Mouse (Mus musculus) erythroblast, embryonic 14.5 days (primary cell): Measurements from ENCODE around the gene Rpl19. TPM values are rescaled to one million over a fixed set of nuclear protein-coding genes. Genes with fewer than 3 reads are reported as not detected.

Source experiments
- H3K27me3 ChIP-seq: 2 replicates; pipeline ENCODE4 v1.6.1; 2012; ENCODE audit warnings: inconsistent platforms; ENCODE audit not compliant: control insufficient read depth
- H3K36me3 ChIP-seq: 2 replicates; pipeline ENCODE4 v1.6.1; 2012; ENCODE audit warnings: mild to moderate bottlenecking, inconsistent platforms; ENCODE audit not compliant: control insufficient read depth
- H3K4me1 ChIP-seq: 2 replicates; pipeline ENCODE4 v1.6.1; 2012; ENCODE audit warnings: inconsistent platforms; ENCODE audit not compliant: control insufficient read depth
- H3K4me3 ChIP-seq: replicated peaks from 2 replicates; pipeline ENCODE3; 2012; ENCODE audit warnings: moderate library complexity, mild to moderate bottlenecking, inconsistent platforms
- H3K9me3 ChIP-seq: 2 replicates; pipeline ENCODE4 v1.6.1; 2012; ENCODE audit warnings: low read length, inconsistent platforms, mixed read lengths; ENCODE audit not compliant: control insufficient read depth
- GATA1 ChIP-seq: IDR thresholded peaks from 2 replicates; pipeline ENCODE4 v1.6.1; 2012; ENCODE audit warnings: low read length, inconsistent platforms, mixed read lengths
- TAL1 ChIP-seq: IDR thresholded peaks from 3 replicates; pipeline ENCODE4 v1.6.1; 2012; ENCODE audit warnings: low read length, inconsistent platforms, mixed read lengths
- polyA plus RNA-seq: library from polyadenylated mRNA; stranded (reverse); fragments of >175 nt; gene quantifications from 2 replicates; pipeline ENCODE4 v1.2.3, GENCODE M21; 2012

Gene Rpl19
- 204 and 241 TPM in 2 replicates for polyA plus RNA-seq

DNA sequence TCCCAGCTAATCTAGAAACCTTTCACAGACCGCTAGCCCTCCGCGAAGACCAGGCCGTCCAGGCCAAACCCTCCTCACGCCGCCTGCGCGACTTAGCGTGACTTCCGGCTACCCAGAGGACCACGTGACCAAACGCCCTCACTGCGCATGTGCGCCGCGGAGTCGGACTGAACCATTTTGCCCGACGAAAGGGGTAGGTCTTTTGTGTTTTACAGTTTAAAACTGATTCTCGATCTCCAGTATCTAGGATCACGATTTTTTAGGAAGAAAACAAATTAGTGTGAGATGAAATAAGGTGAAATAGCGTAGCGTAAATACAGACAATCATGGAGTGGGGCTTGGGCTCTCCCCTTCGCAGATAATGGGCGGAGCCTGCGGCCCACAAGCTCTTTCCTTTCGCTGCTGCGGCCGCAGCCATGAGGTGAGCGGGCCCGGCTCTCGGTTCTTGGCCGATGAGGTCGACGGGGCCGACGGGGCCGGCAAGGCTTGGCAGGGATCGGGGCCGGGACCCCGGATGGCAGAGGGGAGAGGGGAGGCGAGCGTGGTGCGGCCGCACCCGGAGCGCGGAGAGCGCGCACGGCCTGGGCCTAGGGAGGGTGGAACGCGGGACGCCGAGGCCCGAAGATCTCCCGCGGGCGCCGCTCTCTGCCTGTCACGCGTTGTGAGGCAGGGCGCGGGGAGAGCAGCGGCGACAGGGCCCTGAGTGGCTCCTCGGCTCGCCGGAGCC is at the start of gene Rpl19:
TSS of gene Rpl19 (plus strand) at position 141 of the 727 bp plus-strand sequence.
- Histone ChIP-seq H3K27me3 (peaks cover 20% of the 10 kb centered on the region), H3K9me3 (no peaks in the 10 kb centered on the region), H3K36me3 (peaks cover 38% of the 10 kb centered on the region), H3K4me3 (peak within 1 kb of the TSS; percentile 89), H3K4me1 (peaks cover 40% of the 10 kb centered on the region)
- TF ChIP-seq GATA1 (no peak), TAL1 (no peak)

DNA sequence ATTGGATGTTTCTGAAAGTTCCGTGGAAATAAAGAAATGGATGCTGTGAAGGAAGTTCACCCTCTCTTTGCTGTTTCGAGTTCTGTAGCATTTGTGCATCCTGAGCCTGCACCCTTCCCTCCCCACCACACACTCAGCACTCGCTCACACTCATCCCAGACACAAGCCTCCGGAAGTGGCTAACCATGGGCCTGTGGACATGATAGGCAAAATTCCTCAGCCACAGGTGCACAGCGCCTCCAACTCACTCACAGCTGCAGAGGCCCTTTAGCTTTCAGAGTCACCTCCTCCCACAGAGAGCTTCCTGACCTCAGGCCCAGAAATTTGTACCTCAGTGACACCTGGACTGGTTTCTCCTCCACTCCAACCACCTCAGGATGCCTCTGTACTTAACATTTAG is 48.7 kb upstream of the Rpl19 start:
- TF ChIP-seq GATA1, result no peak
- TF ChIP-seq TAL1, result no peak
- no peaks in the 10 kb centered on the region for H3K36me3 ChIP-seq
- no peaks in the 10 kb centered on the region for H3K4me1 ChIP-seq
- H3K4me3 ChIP-seq, result no peak overlapping the region
- H3K9me3 ChIP-seq, result no peaks in the 10 kb centered on the region
- H3K27me3 ChIP-seq, result no peaks in the 10 kb centered on the region

DNA sequence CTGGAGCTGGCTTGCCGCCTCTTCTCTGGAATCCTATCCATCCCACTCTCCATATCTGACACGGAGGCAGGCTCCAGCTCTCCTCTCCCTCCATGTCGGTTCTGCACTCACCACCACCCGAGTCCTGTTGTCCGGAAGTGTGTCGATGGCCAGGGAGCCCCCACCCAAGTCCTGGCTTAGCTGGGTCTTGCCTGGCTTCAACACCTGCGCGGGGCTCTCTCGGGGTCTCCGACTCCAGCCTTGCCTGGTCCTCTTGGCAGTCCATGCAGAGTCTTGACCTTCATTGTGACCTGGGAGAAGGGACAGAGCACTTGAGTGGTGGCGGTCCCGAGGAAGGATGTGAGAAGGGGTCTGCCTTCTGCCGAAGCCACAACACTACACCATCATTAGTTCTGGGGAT is 48.1 kb upstream of the Rpl19 start:
- H3K36me3 ChIP-seq, result no peaks in the 10 kb centered on the region
- no peaks in the 10 kb centered on the region for H3K27me3 ChIP-seq
- H3K9me3 ChIP-seq, result no peaks in the 10 kb centered on the region
- TF ChIP-seq GATA1, result no peak
- TF ChIP-seq TAL1, result no peak
- H3K4me3 ChIP-seq, result no peak overlapping the region
- H3K4me1 ChIP-seq, result no peaks in the 10 kb centered on the region

DNA sequence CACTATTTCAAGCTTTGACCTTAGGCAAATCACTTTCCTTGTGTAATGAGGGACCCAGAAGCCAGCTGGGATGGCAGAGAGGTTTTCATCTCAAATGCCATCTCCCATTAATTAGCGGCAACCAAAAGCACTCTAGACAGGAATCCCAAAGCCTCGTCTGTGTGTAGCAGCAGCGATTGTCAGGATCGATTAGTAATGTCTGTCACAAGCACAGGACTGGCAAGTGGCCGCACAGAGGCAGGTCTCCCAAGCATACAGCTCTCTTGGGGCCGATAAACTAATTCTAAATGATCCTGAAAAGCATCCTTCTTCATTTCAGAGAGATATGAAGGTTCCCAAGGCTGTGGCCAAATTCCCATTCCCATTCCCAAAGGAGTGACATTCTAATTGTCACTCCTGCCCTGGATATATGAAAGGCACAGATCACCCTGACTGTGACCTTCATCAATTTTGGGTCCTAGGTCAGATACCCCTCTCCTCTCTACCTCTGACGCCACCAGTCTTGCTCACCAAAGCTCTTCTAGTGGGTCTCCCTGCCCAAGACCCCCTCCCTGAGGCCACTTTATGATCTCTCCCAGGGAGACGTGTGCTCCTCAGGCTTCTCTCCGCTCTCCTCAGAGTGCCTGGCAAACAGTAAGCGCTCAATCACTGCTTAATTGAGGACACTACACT is 46.5 kb upstream of the Rpl19 start:
- Histone ChIP-seq H3K4me3 (no peak overlapping the region), H3K4me1 (no peaks in the 10 kb centered on the region), H3K9me3 (no peaks in the 10 kb centered on the region), H3K36me3 (no peaks in the 10 kb centered on the region), H3K27me3 (peaks cover 8% of the 10 kb centered on the region)
- no peak for TF ChIP-seq GATA1
- no peak for TF ChIP-seq TAL1

DNA sequence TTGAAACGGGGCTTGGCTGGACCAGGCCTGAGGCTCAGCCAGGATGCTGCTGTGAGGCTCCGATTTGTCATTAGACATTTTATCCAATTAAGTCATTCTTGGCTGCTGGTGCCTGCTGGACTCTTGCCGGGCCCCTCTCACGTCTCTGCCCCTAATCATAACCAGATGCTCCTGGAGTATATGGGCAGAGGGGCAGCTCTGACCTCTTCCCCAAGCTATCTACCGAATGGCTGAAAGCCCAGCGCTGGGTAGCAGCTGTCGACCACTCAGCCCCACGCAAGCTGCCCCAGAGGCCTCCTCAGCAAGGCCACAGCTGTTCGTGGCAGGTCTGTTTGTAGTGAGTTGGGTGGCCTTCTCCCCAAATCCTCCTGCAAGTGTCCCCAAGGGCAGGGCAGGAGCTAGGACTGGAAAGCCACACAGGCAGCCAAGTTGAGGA is 46.0 kb upstream of the Rpl19 start:
- no peak for TF ChIP-seq GATA1
- TF ChIP-seq TAL1, result no peak
- H3K4me3 ChIP-seq, result no peak overlapping the region
- peaks cover 14% of the 10 kb centered on the region for H3K27me3 ChIP-seq
- H3K9me3 ChIP-seq, result no peaks in the 10 kb centered on the region
- H3K4me1 ChIP-seq, result no peaks in the 10 kb centered on the region
- H3K36me3 ChIP-seq, result no peaks in the 10 kb centered on the region

DNA sequence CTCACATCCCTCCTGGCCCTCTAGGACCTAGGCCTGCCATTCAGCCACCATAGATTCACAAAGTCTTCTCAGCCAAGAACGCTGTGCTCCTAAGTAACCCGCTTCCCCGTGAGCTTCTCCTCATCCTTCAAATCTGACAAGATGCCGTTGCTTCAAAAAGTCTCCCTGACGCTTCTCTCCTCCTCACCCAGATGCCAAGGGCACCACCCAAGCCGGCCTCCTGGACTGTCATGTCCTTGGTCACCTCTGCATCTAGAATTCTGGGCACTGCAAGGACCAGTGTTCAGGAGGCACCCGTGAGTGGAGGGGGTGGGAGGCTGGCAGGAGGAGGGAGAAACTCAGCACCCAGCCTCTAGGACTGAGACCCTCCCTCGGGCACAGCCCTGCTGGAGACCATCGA is 43.8 kb upstream of the Rpl19 start:
- Histone ChIP-seq H3K9me3 (0 out of 2 replicates have a peak, but pooled peaks cover 2% of the 10 kb centered on the region), H3K36me3 (no peaks in the 10 kb centered on the region), H3K4me3 (no peak overlapping the region), H3K4me1 (peaks cover 19% of the 10 kb centered on the region), H3K27me3 (peaks cover 36% of the 10 kb centered on the region)
- no peak for TF ChIP-seq GATA1
- TF ChIP-seq TAL1, result no peak

DNA sequence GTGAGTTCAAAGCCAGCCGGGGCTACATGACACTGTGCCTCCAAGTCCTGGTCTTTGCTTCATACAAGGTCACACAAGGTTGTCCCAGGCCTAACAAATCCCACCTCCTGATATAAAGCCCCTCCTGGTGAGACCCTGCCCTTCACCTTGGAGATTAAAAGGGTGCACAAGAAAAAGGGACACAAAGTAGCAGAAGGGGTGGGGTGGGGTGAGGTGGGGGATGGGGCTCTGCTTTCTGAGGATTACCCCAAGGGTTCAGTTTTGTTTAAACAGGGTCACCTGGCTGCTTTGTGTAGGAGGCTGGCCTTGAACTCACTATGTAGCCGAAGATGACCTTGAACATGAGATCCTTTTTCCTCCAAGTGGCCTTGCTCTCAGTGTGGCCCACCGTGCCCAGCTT is 43.0 kb upstream of the Rpl19 start:
- peaks cover 36% of the 10 kb centered on the region for H3K27me3 ChIP-seq
- 0 out of 2 replicates have a peak, but pooled peaks cover 2% of the 10 kb centered on the region for H3K9me3 ChIP-seq
- H3K4me1 ChIP-seq, result peaks cover 25% of the 10 kb centered on the region
- no peak overlapping the region for H3K4me3 ChIP-seq
- H3K36me3 ChIP-seq, result no peaks in the 10 kb centered on the region
- TF ChIP-seq TAL1 (no peak), GATA1 (no peak)

DNA sequence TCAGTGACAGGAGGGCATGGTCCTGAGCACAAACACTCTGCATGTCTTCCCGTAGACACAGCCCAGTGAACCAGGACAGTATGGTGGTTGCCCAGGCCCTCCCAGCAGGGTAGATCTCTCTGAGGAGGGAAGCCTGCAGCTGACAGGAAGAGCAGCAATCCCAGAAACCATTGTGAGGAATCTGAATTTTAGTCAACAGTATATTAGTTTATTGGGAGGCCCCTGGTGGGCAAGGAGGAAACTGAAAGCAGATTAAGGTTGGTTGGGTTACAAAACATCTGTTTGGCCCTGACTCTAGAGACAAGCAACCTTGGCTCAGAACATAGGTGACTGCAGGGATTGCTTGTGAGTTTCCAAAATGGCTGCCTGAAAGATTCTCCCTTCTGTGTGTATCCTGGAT is 42.5 kb upstream of the Rpl19 start:
- Histone ChIP-seq H3K9me3 (0 out of 2 replicates have a peak, but pooled peaks cover 2% of the 10 kb centered on the region), H3K4me1 (peaks cover 28% of the 10 kb centered on the region), H3K36me3 (no peaks in the 10 kb centered on the region), H3K4me3 (no peak overlapping the region), H3K27me3 (peaks cover 36% of the 10 kb centered on the region)
- TF ChIP-seq TAL1 (no peak), GATA1 (no peak)

DNA sequence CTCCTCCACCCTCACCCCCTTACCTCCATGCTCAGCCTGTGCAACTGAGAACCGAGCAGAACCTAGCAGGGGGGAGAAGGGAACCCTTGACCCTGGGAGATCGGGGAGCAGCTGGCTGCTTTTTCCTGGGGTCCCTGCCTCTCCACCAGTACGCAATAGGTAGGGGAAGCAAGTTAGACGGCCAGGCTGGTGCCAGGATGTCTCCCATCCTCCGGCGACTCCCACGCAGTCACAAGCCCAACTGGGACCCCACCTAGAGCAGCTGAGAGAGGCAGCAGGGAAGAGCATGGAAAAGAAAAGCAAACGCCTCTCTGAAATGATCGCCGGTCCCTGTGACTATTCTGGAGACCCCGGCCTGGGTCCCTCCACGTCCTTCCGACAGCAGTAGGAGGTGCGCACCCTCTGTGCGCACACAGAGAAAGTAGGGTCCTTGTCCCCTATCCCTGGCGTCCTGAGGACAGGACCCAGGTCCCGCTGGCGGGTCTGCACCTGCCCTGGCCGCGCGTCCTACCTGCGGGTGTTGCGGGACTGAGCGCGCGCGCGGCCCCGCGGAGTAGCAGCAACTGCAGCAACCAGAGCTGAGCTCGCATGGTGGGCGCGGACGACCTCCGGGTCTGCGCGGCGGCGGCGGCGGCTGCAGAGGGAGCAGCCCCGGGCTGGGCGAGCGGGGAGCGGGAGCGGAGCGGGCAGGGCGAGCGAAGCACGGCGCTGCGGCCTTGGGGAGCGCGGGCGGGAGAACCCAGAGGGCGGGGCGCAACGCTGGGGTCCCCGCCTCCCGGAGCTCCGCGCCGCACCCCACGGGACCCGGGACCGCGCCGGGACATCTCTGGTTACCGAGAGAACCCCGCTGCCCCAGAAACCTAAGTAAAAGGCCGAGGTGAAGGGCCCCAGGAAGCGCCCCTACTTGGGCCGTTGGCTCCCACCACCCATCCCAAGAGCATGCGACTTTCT is 40.5 kb upstream of the Rpl19 start, which contains the start of gene Plxdc1:
TSS of gene Plxdc1 (minus strand) at position 718 of the 951 bp plus-strand sequence.
- Histone ChIP-seq H3K9me3 (0 out of 2 replicates have a peak, but pooled peaks cover 2% of the 10 kb centered on the region), H3K36me3 (no peaks in the 10 kb centered on the region), H3K4me3 (peak within 1 kb of the TSS; percentile 69), H3K27me3 (peaks cover 45% of the 10 kb centered on the region), H3K4me1 (peaks cover 43% of the 10 kb centered on the region)
- TF ChIP-seq GATA1, result no peak
- no peak for TF ChIP-seq TAL1
